Mouse (Mus musculus): ENCODE measurements around the gene Kcna2.

Gene Kcna2

DNA sequence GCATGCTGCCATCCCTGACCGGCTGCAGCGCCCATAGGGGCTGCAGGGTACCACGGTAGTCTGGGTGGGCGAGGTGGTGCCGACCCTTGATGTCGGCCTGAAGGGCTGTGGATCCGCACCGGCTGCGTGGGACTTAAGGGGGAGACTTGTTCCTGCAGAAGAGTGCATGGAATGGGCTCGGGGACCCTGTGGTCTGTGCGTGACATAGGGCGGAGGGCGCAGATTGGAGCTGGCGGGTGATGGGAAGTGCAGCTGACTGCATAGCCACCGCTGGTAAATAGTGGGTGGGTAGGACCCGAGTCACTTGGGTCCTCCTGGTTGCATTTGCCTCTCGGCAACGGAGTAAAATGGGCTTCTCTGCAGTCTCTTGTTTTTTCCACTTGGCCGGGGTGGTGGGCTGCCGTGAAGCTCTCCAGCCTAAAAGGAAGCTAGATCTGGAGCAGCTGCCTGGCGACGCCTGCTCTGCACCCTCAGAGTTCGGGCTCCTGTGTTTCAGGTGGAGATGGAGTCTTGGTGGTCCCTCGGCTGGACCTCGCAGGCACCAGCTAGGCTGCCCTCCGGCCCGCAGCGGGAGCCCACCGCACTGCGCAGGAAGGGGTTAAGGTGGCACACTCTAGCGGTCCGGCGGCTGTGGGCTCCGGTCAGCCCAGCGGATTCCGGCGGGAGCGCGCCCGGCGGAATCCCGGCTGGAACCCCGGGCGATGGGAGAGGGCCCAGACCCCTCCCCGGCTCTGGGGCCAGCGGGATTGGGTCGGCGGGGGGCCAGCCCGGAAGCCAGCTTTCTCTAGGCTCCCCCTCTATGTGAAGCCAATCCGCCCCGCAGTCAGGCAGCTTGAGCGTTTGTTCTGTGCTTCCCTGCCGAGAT, 1.1 kb downstream of the Kcna2 start:
- DNase-seq (ENCODE audit: low spot score in 2 of 2) = peak in 1 of 2 experiments; percentile 8

DNA sequence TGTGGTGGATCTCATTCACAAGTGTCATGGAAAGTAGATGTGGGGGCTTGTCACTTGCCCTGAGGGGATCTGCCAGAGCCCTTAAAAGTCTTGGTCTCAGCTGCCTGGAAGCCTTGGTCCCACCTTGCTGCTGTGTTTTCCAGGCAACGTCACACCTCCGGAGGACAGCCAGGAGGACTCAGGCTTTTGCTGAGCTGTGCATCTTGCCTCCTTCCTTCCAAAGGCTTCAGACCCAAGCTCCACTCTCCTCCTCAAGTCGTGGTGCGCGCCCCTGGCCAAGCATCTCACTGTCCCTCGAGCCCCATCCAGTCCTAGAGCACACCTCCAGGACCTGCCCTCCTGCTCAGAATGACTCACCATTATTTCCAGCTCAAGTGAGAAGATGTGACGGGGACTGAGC, 2.1 kb downstream of the Kcna2 start:
- no peak for DNase-seq (ENCODE audit: low spot score in 2 of 2)

DNA sequence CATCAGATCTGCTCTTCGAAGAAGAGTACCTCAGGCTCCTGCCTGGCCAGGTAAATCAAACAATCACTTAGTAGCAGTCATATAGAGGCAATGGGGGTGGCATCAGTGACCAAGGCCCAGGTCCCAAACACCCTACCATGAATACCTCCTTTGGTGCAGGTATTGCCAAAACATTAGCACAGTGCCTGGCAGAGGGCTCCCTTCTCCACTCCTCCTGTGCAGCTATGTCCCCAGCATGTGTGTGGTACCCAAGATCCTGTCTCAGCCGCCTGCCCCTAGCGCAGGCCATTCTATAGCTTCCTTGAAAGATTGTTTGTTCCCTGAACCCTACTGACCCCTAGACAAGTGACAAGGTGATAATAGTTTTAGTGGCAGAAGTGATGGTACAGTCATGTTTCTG, 2.5 kb downstream of the Kcna2 start:
- no peak for DNase-seq (ENCODE audit: low spot score in 2 of 2)

DNA sequence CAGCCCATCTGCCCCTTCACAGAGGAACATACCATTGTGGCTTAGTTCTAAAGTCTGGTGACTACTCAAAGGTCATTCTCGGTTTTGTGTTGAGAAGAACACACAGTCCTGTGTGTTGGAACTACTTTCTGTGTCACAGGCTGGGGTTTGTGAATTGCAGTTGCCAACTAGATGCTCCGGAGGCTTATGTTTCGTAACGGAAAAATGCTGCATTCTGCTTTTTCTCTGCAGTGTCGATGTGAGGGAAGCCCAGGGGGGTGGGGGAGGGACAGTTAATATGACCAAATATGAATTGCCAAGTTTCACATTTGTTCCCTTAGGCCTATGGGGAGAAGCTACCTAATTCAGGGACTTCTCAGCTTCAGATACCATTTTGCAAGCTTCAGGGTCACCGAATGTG, 5.0 kb downstream of the Kcna2 start:
- DNase-seq (ENCODE audit: low spot score in 2 of 2) = no peak

DNA sequence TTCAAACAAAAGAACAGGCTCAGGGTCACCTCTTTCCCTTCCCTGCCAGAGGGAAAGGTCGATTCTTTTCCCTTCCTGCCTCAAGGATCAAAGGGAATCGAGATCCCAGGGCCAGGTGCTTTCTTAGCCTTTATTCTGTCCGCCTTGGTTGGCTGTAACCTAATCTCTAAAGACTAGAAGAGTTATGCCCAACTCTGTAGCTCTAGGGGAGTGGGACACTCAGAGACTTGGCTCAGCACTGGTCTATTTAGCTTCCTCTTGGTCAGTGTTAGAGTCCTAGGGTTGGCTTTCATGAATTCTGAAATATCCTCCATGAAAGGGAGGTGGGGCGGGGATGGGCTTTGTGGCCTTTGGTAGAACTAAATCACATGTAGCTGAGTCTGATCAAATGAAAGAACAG, 11.6 kb downstream of the Kcna2 start:
- DNase-seq (ENCODE audit: low spot score in 2 of 2) = no peak

DNA sequence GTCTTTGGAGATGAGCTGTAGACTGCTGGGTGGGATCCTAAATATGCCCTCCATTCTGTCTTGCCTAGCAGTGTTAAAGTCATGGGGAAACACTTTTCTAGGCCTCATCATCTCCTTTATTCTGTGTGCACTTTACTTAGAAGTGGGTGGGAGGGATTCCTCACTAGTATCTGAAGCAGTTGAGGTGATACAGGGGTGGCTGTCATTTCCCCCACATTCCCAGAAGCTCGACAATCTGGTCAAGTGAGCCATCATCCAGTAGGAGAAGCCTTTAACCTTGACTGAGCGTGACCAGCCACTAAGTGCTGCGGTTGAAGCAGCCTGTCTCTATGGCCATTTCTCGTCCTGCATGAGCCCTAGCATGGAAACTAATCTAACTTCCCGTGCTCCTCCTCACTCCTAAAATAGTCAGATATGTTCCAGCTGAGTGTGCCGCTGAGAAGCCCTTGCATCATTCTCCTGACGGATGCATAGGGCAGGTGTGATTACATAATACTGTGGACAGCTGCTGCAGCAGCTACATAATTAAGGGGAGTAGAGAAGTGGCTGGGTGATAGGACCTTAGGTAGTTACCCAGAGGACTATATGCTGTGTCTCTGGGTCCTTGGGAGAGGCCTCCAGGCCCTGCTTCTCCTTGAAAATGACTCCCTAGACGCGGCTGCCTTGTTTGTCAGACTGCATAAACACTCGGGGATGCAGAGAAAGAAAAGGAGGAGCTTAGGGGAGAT, 12.2 kb downstream of the Kcna2 start:
- no peak for DNase-seq (ENCODE audit: low spot score in 2 of 2)

DNA sequence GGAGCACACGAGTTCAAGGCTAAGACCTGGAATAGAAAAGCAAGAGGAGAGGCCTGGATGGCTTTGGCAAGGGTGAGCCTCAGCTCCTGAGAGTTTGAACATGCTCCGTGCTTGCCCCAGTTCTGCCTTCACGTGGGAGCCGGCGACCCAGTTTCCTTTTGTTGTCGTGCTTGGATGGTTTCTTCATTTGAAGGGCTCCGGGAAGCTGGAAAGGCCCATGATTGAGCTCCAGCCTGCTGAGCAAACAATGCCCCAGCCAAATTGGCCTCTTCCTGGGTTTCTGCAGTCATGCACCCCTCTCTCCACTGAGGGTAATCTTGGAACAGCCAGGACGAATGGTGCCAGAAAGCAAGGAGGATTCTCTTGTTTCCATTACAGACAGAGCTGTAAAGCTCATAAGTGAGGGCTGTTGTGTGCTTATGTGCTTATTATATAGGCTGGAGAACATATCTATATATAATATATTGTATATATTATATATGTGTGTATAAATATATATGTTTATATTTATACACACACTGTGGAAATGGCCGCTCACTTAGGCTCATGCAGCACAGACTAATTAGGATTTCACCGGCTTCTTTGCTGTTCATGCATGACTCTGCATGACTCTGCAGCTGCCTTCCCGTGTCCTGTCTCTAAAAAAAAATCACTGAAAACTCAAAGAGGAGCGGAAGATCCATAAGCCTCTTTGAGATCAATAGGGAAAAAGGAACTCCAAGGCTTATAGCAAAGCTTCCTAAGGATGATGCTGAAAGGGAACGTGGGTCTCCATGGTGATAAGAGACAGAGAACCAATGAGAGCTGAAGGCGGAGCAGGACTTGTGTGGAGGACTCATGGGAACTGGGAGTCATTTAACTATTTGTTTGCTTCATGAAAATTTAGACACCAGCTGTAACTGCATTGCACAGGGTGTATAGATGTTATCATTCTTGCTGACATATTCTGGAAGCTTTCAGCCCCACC, 13.1 kb downstream of the Kcna2 start:
- DNase-seq (ENCODE audit: low spot score in 2 of 2) = peak; percentile 39 to 47

DNA sequence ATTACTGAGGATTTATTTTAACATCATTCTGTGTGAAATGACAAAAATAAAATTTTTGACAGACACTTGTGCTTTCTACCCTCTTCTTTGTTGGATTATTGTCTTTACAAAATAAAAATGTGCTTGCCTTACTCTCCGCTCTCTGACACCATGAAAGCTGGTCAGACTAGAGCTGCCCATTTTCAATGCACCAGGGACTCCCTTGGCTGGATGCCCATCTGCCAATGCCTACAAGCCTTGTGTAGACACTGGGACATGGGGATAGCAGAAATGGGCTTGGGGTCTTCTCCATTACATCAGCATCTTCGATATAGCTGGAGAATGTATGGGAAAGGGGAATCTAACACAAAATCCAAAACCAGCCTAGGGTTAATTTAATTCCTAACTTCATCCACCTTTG, 14.0 kb downstream of the Kcna2 start:
- DNase-seq (ENCODE audit: low spot score in 2 of 2) = no peak

DNA sequence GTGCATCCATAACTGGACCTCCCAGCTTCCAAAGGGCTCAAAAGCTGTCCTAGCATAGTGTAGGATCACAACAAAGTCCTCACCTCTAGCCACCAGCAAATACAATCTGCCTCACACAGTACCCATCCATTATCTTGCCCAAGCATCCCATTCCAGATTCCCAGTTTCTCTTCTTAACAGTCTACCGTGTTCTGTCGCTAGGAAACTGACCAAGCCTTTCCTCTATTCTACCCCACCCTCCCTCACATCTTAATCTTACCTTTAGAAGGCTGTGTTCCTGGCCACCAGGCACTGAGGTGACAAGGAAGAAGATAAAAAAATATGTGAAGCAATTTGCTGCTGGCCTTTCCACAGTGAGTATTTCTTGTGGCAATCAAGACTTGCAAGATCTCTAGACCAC, 14.8 kb downstream of the Kcna2 start:
- no peak for DNase-seq (ENCODE audit: low spot score in 2 of 2)

DNA sequence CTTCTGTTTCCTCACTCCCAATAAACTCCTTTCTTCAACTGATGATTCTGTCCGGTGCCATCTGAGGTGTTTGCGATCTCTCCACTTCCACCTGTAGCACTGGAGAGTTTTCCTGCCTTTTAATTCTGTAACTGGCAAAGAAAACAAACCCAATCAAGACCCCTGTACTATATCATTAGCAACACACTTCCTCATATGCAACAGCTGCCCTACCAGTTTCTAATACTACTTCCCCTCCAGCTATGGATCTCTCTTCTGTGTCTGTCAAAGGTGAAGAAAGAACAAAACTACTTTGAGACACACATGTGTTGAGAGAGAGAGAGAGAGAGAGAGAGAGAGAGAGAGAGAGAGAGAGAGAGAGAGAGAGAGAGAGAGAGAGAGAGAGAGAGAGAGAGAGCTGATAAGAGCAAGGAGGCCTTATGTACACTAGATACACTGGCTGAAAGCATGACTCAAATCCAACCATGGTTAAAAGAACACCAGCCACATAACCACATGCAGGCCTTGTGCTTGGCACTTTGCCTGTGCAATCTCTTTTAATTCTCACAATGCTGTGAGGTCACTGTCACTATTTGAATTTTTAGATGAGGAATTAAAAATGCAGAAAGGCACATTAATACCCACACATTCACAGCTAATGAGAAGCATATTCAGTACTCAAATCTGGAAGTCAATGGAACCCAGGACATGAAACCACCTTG, 19.1 kb downstream of the Kcna2 start:
- DNase-seq (ENCODE audit: low spot score in 2 of 2) = no peak

DNA sequence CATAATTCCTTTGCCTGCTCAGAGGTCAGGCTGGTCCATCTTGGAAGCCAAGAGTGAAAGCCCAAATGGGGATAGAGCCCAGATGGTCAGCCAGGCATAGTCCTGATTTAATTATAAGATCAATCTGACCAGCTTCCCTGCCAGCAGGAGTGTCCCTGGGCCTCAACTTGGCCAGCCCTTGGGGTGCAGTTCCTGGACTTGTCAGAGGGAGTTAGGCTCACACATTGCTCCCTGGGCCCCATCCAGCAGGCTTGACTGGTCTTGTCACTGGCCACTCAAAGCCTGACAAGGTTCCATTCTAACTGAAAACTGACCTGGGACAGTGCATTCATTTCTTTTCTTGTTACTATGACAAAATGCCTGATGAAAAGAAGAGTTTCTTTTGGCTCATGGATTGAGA, 21.4 kb downstream of the Kcna2 start:
- DNase-seq (ENCODE audit: low spot score in 2 of 2) = no peak

DNA sequence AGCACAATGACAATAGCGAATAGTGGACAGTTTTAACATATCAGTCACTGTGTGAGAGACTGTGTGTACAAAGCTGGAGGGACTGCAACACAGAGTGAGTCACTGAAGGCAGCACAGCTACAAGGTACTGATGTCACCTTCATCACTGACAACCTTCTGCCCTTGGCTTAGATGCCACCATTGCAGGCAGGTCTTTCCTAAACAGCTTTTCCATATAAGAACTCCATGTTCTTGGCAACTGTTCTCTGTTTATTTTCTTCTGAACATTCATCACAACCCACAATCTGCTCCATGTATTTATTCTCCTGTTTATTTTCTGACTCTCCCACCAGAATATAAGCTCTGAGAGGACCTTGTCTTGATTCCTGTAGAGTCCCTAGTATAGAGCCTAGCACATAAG, 26.7 kb downstream of the Kcna2 start:
- DNase-seq (ENCODE audit: low spot score in 2 of 2) = no peak

DNA sequence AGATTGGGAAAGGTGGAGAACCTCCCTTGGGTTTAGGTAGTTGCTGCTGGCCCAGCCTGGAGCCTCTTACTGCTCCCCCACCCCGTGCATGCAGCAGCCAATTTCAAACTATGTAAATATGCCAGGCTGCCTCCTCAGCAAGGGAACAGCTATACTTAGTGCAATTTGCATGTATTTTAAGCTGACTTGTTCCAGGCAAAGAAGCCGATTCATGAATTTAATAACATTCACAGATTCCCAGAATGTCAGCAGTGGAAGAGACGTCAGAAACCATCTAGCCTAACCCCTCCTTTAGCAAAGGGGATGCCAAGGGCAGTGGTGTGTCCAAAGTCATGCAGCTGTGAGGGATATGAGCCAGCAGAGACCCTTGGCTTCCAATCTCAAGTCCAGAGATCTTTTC, 27.5 kb downstream of the Kcna2 start:
- no peak for DNase-seq (ENCODE audit: low spot score in 2 of 2)

DNA sequence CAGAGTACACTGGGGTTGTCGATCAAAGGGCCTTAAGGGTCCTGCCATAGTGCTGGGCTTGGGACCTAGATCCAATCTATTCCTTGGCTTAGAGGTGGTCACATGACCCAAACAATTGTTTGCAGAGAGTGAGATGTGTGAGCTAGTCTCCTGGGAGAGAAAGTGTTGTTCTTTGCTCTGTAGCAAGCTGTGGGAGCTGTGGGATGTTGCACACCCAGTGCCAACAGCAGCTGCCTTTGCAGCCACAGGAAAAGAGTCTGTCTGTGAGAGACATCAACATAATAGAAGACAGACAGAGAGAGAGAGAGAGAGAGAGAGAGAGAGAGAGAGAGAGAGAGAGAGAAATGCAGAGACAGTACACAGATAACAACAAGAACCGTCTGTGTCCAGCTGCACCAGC, 28.3 kb downstream of the Kcna2 start:
- DNase-seq (ENCODE audit: low spot score in 2 of 2) = no peak

DNA sequence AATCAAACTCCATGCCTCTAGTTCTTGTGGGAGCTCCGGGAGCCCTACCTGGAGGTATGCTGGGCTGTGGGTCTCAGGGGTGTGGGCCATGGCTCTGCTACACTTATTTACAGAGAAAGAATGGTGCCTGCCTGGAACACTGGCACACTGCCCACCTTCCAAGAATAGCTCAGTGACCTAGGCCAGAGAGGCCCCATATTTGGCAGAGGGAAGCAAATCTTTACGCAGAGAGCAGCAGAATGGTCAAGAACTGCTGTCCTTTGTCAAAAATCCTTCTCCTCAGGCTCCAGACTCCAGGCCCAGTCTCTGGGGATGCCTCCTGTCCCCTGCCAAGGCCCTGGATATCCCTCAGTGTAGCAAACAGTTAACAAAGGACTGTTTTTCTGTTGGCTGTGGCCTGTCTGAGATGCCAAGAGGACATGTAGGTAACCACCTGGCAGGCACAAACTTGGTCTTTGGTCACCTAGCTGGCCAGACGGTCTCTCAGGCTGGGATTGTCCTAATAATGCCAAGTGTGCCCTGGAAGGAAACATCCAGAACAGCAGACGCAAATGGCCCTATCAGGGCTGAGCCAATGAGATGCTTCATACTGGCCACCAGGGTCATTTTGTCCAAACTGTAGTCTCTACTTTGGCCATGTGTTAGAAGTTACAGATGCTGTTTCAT, 29.8 kb downstream of the Kcna2 start:
- peak; percentile 43 to 70 for DNase-seq (ENCODE audit: low spot score in 2 of 2)

DNA sequence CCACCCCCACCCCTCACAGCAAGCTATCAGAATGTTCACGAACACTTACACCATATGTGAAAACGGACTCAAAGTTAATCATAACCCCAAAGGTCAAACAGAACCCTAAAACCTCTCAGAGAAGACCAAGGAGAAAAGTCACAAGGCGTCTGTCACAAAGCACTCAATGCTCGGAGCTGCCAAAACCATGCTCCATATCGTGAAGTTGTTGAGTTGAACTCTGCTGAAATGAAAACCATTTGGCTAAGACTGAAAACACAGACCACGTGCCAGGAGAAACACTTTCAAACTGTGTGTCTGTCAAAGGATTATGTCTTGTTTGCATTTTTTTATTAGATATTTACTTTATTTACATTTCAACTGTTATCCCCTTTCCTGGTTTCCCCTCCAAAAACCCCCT, 30.9 kb downstream of the Kcna2 start:
- DNase-seq (ENCODE audit: low spot score in 2 of 2) = no peak

DNA sequence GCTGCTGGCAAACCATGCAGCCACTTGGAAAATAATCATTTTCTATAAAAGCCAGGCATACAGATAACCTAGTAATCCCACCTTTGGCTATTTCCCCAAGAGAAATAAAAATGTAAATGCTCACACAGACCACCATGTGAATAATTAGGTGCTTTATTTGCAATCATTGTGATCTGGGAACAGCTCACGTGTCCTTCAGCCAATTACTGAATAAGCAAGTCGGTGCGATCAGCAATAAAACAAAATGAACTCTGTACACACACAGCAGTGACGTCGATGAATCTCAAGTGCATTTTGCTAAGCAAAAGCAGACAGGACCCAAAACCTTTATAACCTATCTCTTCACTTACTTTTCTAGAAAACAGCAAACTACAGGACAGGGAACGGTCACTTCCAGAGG, 31.7 kb downstream of the Kcna2 start:
- DNase-seq (ENCODE audit: low spot score in 2 of 2) = no peak

DNA sequence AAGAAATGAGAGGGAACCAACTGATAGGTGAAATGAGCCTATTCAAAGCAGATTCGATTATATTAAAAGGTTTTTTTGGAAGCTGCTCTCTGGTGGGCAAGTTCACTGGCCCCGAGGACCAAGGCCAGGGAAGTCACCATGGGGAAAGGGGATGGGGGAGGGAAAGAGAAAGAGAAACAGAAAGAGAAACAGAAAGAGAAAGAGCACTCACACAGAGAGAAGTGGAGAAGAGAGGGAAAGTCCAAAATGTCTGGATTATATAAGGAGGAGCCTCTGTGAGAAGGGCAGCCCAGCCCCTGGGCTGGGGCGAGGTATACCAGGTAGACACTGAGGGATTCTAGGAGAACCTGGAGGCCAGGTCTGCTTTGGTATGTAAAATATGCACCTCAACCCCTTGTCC, 33.5 kb downstream of the Kcna2 start:
- no peak for DNase-seq (ENCODE audit: low spot score in 2 of 2)

DNA sequence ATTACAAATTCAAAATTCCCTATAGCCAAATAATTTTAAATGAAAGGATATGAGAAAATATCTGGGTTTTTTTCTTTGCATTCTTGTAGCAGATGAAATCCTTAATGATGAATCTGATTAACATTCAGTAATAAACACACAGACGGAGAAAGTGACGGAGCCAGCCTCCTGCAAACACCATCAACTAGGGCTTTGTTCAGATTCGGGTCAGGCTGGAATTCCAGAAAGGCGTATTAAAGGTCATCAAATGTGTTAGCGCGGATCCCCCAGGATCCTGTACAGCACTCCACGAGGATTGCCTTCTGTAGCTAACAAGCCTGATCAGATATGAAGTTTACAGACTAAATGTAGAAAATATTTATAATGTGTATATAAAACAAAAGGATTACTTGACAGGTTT, 46.2 kb downstream of the Kcna2 start:
- no peak for DNase-seq (ENCODE audit: low spot score in 2 of 2)

DNA sequence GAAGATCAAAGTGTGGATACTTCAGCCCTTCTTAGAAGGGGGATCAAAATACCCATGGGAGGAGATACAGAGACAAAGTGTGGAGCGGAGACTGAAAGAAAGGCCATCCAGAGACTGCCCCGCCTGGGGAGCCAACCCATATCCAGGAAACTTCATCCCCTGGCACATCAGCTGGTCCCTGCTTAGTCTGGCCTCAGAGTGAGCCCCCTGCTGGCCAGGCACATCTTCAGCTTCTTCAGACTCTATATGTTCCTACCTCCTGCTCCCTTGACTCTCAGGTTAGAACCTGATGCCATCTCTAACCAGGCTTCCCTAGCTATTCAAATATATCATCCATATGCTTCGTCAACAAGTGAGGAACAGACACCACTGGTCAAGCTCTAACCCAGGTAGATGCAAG, 48.1 kb downstream of the Kcna2 start:
- DNase-seq (ENCODE audit: low spot score in 2 of 2) = peak; percentile 9 to 13

DNA sequence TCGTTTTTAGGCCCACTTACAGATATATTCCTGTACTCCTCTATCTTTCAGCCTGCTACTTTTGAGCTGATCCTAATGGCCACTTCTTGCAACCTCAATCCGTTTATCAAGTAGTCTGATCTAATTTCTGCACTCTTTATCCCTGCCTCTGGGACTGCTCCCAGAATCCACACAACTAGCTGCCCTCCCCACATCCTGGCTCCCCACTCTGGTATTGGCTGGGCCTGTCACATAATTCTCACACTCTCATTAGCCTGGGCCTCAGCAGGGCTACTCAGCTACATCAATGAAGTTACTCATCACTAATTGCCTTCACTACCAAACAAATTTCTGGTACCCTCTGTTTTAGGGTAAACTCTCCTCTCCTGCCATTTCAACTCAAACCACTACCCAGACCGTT, 49.5 kb downstream of the Kcna2 start:
- DNase-seq (ENCODE audit: low spot score in 2 of 2) = no peak

Measured in heart, adult 9 months (tissue).